Mouse (Mus musculus) stomach, postnatal 0 days (tissue): ENCODE measurements around the gene Lmbrd1.

Source experiments
- CTCF ChIP-seq: IDR thresholded peaks from 2 replicates; pipeline ENCODE4 v1.5.1; 2016; ENCODE audit warnings: antibody characterized with exemption, low read depth, mild to moderate bottlenecking, moderate library complexity
- EP300 ChIP-seq: optimal IDR thresholded peaks from 2 replicates; pipeline ENCODE3; 2016; ENCODE audit warnings: antibody characterized with exemption

- TF ChIP-seq CTCF (no peak), EP300 (no peak)
These were observed 56.4 kb downstream of the Lmbrd1 start for GRCm38 (mm10) chr1:24734866-24735265.
